Mouse (Mus musculus) adrenal gland, postnatal 14 days (tissue): ENCODE measurements at regions not wholly inside any gene's neighbourhood (a gene's known extent, or its start where the extent isn't known, plus 50 kb on each side); places are given as distances from the start of the nearest gene placed in this dataset.

Experiments used
- DNase-seq: peaks from one replicate; pipeline ENCODE4 v3.0.0; 2021; ENCODE audit warnings: mixed read lengths

- DNase-seq, result no peak
Measured at GRCm38 (mm10) chr16:70095221-70095620, 218.5 kb upstream of the Gbe1 start.

- peak; percentile 7 for DNase-seq
Measured at GRCm38 (mm10) chr16:70103791-70104378, 209.9 kb upstream of the Gbe1 start.

- DNase-seq, result no peak
Measured at GRCm38 (mm10) chr16:70141466-70141865, 172.3 kb upstream of the Gbe1 start.

GRCm38 (mm10) chr16:70147673-70148359 is 165.9 kb upstream of the Gbe1 start:
- DNase-seq, result no peak

GRCm38 (mm10) chr16:70154587-70154986 is 159.2 kb upstream of the Gbe1 start:
- DNase-seq, result no peak

GRCm38 (mm10) chr16:70160539-70160938 is 153.2 kb upstream of the Gbe1 start:
- no peak for DNase-seq

GRCm38 (mm10) chr16:70175140-70175539 is 138.6 kb upstream of the Gbe1 start:
- DNase-seq, result no peak

GRCm38 (mm10) chr16:70178975-70179374 is 134.8 kb upstream of the Gbe1 start:
- DNase-seq, result no peak

GRCm38 (mm10) chr16:70213861-70214597 is 99.7 kb upstream of the Gbe1 start:
- DNase-seq, result no peak

GRCm38 (mm10) chr16:70214800-70215199 is 98.9 kb upstream of the Gbe1 start:
- DNase-seq, result no peak

- no peak for DNase-seq
Measured at GRCm38 (mm10) chr16:70227601-70228226, 86.0 kb upstream of the Gbe1 start.

- no peak for DNase-seq
Measured at GRCm38 (mm10) chr16:70232706-70233105, 81.0 kb upstream of the Gbe1 start.

- no peak for DNase-seq
Measured at GRCm38 (mm10) chr16:70235189-70235588, 78.6 kb upstream of the Gbe1 start.

GRCm38 (mm10) chr16:70239432-70239941 is 74.3 kb upstream of the Gbe1 start:
- no peak for DNase-seq

- DNase-seq, result no peak
Measured at GRCm38 (mm10) chr16:70244205-70244756, 69.5 kb upstream of the Gbe1 start.

- no peak for DNase-seq
Measured at GRCm38 (mm10) chr16:70244963-70245362, 68.8 kb upstream of the Gbe1 start.

- DNase-seq, result no peak
Measured at GRCm38 (mm10) chr16:70259364-70259763, 54.4 kb upstream of the Gbe1 start.

GRCm38 (mm10) chr16:70260151-70260550 is 53.6 kb upstream of the Gbe1 start:
- DNase-seq, result no peak
